Mouse (Mus musculus): ENCODE measurements around the gene Gemin2.
"Not testable (repeated sequence)": the region's sequence is repeated elsewhere in the genome, so short reads cannot be mapped to it uniquely, and the experiment has no call there.

Gene Gemin2

DNA sequence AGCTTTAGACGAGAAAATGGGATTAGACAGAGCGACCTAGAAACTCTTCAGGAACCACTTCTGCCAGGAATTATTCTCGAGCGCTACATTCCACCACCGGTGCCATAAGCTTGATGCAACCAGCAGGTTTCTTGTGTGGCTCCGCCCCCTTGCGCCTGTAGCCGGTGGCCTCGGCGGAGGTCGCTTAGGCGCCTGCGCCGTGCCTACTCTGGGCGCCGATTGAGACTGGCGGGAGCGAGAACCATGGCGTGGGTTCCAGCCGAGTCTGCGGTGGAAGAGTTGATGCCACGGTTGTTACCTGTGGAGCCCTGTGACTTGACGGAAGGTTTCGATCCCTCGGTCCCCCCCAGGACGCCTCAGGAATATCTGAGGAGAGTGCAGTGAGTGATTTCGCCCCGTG is at the start of gene Gemin2:
Gene Gemin2 (plus strand): TSS at position 160 of the 400 bp plus-strand sequence.
- peak; percentile 94 for DNase-seq (ENCODE audit: low read depth)

DNA sequence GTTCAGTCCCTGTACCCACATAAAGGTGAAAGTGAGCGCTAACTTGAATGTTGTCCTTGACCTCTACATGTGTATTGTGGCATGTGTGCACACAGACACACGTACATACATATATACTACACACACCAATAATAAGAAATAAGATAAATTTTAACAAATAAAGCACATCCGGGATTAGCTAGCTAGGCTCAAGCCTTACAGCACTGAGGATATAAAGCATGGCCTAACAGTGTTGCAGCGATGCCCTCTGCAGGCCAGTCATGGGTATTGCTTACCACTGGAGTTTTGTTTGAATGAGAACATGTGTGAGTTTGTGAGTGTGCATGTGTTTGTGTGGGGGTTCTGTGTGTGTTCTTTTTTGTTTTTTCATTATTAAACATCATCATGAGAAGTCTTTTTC is 48.6 kb upstream of the Gemin2 start:
- DNase-seq (ENCODE audit: low read depth): peak; percentile 29

GRCm38 (mm10) chr12:58976966-58977365 is 36.2 kb upstream of the Gemin2 start:
- peak; percentile 3 for DNase-seq (ENCODE audit: low read depth)

DNA sequence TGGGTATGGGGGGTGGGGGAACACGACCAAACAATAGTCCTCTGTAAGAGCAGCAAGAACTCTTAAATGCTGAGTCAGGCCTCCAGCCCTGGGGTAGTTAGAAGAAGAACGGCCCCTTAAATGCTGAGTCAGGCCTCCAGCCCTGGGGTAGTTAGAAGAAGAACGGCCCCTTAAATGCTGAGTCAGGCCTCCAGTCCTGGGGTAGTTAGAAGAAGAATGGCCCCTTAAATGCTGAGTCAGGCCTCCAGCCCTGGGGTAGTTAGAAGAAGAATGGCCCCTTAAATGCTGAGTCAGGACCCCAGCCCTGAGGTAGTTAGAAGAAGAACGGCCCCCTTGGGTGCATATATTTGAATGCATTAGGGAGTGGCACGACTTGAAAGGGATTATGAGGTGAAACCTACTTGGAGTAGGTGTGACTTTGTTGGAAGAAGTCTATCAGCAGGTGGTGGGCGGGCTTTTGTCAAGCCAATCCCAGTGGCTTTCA is 32.0 kb upstream of the Gemin2 start:
- DNase-seq (ENCODE audit: low read depth): not testable (repeated sequence)

DNA sequence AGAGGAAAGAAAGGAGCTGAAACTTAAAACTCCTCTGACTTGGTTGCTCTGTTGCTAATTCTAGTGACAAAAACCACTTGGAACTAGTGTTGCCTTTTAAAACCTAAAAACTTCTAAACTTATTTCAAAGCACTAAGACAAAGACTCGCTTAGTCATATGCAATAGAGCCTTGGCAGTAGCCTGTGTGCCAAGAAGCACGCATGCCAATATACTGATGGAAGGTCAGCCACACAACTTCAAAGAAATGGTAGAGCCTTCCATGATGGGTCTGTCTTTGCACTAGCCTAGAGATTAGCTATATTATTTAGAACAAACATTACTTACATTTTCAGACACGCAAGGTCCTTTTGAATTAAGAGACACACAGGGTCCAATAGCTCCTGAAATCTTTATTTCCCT is 27.4 kb upstream of the Gemin2 start:
- DNase-seq (ENCODE audit: low read depth): no peak

DNA sequence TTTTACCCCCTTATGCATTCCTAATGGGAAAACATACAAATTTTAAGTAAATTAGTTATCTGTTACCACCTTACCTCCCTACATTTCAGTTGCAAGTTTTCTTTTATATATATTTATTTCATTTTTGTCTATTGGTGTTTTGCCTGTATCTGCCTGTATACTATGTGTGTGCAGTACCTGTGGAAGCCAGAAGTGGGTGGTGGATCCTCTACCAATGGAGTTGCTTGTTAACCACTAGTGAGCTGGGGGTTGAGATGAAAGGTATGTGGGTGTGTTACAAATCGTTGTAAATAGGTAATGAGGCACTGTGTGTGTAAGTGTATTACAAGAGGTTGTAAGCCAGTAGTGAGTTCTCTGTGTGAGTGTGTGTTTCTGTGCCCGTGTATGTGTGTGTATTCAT is 2.7 kb upstream of the Gemin2 start:
- peak; percentile 63 for DNase-seq (ENCODE audit: low read depth)

DNA sequence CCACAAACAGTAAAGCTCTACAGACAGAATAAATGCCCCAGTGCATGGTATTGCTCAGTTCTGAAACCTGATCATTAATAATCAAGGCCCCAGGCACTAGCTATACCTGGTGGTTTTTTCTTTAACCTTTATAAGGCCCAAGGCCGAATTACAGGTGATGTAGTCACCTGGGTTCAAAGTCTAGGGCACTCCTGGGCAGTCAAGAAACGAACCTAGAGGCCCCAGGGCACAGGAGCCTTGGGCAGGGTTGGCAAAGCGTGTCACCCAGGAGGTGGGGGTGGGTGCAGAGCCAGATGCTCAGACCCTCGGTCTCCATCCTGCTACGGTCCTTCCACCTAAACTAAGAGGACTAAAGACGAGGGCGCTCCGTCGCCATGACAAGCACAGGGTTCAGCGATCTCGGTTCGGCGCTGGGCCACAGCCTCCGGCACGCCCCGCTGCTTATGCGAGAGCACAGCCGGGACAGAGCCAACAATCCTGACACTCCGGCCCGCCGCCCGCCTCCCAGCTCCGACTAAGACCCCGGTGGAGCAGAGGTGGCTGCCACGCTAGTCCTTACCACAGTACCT is 1.8 kb upstream of the Gemin2 start:
- no peak for DNase-seq (ENCODE audit: low read depth)

GRCm38 (mm10) chr12:59011844-59012709 is 1.1 kb upstream of the Gemin2 start, which contains the start of gene Sec23a:
TSS of gene Sec23a (minus strand) at chr12:59012017.
- peak; percentile 99 for DNase-seq (ENCODE audit: low read depth)

- DNase-seq (ENCODE audit: low read depth): no peak
Observed at GRCm38 (mm10) chr12:59012710-59013091, 492 bp upstream of the Gemin2 start.

DNA sequence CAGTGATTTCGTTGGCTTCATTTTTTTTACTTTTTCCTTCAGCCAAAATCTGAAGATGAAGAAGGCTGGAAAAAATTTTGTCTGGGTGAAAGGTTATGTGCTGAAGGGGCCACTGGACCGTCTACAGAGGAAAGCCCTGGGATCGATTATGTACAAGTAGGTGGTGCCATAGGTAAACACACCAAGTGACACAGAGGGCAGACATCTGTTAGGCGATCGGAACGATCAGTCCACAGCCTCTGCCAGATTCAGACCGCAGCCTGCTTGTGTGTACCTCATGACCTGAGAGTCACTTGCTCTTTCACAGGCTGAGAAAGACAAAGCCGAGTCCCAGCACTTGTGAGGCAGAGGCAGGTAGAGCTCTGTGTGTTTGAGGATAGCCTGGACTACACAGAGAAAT is 4.8 kb downstream of the Gemin2 start:
- no peak for DNase-seq (ENCODE audit: low read depth)

GRCm38 (mm10) chr12:59019891-59020290 is 6.7 kb downstream of the Gemin2 start:
- DNase-seq (ENCODE audit: low read depth): no peak

GRCm38 (mm10) chr12:59021306-59021705 is 8.1 kb downstream of the Gemin2 start:
- DNase-seq (ENCODE audit: low read depth): peak; percentile 50

- peak; percentile 55 for DNase-seq (ENCODE audit: low read depth)
Observed at GRCm38 (mm10) chr12:59032101-59032500, 18.9 kb downstream of the Gemin2 start.

- no peak for DNase-seq (ENCODE audit: low read depth)
Observed at GRCm38 (mm10) chr12:59039162-59039970, 26.2 kb downstream of the Gemin2 start.

DNA sequence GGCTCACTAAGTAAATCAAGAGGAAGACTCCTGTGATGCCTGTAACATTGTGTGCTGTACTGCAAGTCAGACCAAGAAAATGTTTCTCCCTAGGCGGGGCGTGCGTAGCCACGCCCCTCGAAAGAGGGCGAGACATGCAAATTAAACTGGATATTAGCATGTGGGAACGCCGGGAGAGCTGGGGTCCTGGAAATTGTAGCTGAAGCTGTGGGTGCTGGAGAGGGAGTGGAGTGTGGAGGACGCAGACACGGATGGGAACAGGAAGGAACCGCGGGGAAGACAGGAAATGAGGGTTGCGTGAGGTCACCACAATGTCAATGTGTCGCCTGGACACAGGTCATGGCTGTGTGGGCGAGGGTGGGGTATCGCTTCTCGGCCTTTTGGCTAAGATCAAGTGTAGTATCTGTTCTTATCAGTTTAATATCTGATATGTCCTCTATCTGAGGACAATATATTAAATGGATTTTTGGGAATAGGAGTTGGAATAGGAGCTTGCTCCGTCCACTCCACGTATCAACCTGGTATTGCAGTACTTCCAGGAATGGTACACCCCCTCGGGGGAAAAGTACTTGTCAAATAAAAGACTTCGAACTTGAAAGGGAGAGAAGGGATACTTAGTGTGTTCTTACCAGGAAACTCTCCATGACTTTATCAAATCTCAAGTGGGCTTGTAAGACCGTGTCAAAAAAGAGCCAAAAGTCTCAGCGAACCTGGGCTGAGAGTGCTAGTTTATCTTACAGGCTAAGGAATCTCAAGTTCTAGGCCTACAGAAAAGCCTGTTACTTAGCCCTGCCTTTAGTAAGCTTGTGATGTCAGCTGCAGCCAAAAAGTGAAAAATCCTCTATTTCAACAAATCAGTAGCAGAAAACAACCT is 27.0 kb downstream of the Gemin2 start:
- DNase-seq (ENCODE audit: low read depth): peak; percentile 33

DNA sequence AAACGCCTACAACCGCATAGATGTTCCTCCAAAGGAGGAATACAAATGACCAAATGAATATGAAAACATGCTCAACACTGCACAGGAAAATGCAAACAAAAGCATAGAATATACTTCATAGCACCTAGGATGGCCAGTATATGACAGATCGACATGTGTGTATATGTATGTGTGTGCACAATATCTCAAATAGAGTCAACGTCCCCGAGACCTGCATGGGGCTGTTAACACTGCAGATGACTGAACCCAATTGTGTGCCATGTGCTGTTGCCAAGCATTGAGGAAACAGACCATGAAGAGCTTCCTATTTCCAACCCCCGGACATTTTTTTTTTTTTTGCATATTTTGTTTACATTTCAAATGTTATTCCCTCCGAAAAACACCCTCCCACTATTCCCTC is 27.7 kb downstream of the Gemin2 start:
- DNase-seq (ENCODE audit: low read depth): no peak

- no peak for DNase-seq (ENCODE audit: low read depth)
Observed at GRCm38 (mm10) chr12:59052470-59052869, 39.3 kb downstream of the Gemin2 start.

DNA sequence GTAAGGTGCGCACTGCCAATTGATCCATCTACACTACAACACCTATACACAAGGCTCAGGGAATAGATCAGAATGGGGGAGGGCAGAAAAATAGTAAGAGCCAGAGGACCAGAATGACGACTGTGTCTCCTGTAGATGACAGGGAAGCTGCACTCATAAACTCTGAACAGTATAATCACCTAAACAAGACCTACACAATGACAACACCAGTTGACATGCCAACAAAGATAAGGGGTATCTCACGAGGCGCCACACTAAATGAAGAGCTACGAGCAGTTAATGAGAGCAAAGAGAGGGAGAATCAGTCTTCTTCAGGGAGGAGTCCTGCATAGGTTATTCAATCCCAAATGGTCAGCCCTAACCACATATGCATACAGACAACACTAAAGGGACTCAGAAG is 40.0 kb downstream of the Gemin2 start:
- no peak for DNase-seq (ENCODE audit: low read depth)

- no peak for DNase-seq (ENCODE audit: low read depth)
Observed at GRCm38 (mm10) chr12:59053976-59054375, 40.8 kb downstream of the Gemin2 start.

DNA sequence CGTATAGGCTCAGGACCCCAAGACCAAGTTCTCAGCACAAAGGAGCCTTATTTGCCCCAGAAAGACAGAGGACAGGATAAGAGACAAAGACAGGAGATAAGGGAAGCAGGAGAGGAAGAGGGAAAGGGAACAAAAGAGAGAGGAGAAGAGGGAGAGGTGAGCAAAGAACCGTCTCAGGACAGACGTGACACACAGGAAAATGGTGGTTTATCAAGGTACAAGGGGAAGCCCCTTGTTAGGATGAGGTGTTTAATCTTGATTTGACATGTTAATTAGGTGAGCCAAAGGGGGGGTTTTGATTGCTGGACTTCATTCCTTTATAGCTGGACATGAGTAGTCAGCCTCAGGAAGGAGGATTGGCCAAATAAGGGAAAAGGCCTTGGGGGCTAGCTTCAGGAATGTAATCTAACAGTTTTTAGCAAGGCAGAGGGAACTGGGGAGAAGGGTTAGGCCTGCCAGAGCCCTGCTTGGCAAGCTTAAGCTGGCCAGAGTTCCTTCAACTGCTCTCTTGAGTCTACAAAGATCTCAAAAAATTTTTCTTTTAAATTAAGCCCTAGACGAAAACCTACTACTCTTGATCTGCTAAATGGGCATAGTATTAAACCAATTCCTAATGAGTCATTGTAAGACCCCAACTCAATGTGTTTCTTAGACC is 42.1 kb downstream of the Gemin2 start:
- DNase-seq (ENCODE audit: low read depth): peak; percentile 36

DNA sequence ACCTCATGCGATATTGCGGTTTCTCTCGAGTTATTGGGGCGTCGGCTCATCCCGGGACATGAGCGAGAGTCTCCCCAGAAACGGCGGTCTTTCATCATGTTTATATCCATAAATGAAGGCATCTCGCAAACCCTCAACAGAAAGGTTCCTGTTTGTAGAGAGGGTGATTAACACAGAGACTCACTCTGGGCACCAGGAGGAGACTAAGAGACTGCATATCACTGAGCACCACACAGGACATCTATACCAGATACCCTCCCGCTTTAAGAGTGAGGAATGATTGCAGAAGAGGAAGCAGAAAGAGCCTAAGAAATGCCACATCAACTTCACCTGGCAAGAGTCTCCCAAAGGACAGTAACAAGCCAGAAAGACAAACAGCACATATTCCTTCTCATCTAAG is 43.0 kb downstream of the Gemin2 start:
- DNase-seq (ENCODE audit: low read depth): no peak
